Mouse (Mus musculus) kidney, postnatal 0 days (tissue): ENCODE measurements around the gene Hmgn2. TPM values are rescaled to one million over a fixed set of nuclear protein-coding genes. Genes with fewer than 3 reads are reported as not detected.
A peak's percentile ranks its signal among the peaks of the same experiment; 100 is the strongest.

Experiments used
- ATAC-seq: fragments of 200-750 bp; cut with Nextera tagmentation; replicated peaks from 2 replicates; pipeline ENCODE4 v1.8.0; 2017; ENCODE audit warnings: low read depth, moderate number of reproducible peaks, moderate TSS enrichment, moderate library complexity; ENCODE audit not compliant: low FRiP score
- DNase-seq: peaks from one replicate; pipeline ENCODE4 v3.0.0-alpha.2; 2016; ENCODE audit warnings: low spot score
- H3K27ac ChIP-seq: fragments of 300-500 bp; sonication (generic); 2 replicates; pipeline ENCODE4 v1.5.1; 2014; ENCODE audit warnings: mild to moderate bottlenecking
- H3K27me3 ChIP-seq: fragments of 300-500 bp; sonication (generic); 2 replicates; pipeline ENCODE4 v1.6.1; 2014; ENCODE audit warnings: low read length, mixed read lengths; ENCODE audit not compliant: insufficient read depth
- H3K36me3 ChIP-seq: fragments of 300-500 bp; sonication (generic); 2 replicates; pipeline ENCODE4 v1.6.1; 2014; ENCODE audit warnings: low read length, mixed read lengths; ENCODE audit not compliant: insufficient read depth
- H3K4me1 ChIP-seq: fragments of 300-500 bp; sonication (generic); replicated peaks from 2 replicates; pipeline ENCODE4 v1.6.1; 2014; ENCODE audit warnings: antibody characterized with exemption, low read length, mixed read lengths; ENCODE audit not compliant: insufficient read depth
- H3K4me2 ChIP-seq: fragments of 300-500 bp; sonication (generic); 2 replicates; pipeline ENCODE4 v1.6.1; 2014; ENCODE audit warnings: mild to moderate bottlenecking, low read length, moderate library complexity, mixed read lengths
- H3K4me3 ChIP-seq: fragments of 300-500 bp; sonication (generic); replicated peaks from 2 replicates; pipeline ENCODE4 v1.5.1; 2014; ENCODE audit warnings: low read depth, low read length
- H3K9ac ChIP-seq: fragments of 300-500 bp; sonication (generic); 2 replicates; pipeline ENCODE4 v1.6.1; 2014; ENCODE audit warnings: low read depth, low read length
- H3K9me3 ChIP-seq: fragments of 300-500 bp; sonication (generic); replicated peaks from 2 replicates; pipeline ENCODE4 v1.6.1; 2016; ENCODE audit warnings: low read length, inconsistent platforms, mixed read lengths
- CTCF ChIP-seq: IDR thresholded peaks from 2 replicates; pipeline ENCODE4 v1.5.1; 2016; ENCODE audit warnings: antibody characterized with exemption, low read depth, mild to moderate bottlenecking, moderate library complexity
- WGBS: fragments of 180-500 bp; shearing (Covaris S2); extraction: QIAGEN DNeasy Blood & Tissue Kit; methylation state at CpG from one replicate; pipeline ENCODE4 v1.1.7; 2014; 5-methylcytosine and 5-hydroxymethylcytosine counted together
- polyA plus RNA-seq: library from polyadenylated mRNA; unstranded; fragments of >200 nt; fragmentation: Nextera tagmentation; extraction: Ambion mirVana; gene quantifications from 2 replicates; pipeline ENCODE4 v1.2.1, GENCODE M21; 2015

The Hmgn2 gene
- 1,962 and 2,114 TPM in 2 replicates for polyA plus RNA-seq

DNA sequence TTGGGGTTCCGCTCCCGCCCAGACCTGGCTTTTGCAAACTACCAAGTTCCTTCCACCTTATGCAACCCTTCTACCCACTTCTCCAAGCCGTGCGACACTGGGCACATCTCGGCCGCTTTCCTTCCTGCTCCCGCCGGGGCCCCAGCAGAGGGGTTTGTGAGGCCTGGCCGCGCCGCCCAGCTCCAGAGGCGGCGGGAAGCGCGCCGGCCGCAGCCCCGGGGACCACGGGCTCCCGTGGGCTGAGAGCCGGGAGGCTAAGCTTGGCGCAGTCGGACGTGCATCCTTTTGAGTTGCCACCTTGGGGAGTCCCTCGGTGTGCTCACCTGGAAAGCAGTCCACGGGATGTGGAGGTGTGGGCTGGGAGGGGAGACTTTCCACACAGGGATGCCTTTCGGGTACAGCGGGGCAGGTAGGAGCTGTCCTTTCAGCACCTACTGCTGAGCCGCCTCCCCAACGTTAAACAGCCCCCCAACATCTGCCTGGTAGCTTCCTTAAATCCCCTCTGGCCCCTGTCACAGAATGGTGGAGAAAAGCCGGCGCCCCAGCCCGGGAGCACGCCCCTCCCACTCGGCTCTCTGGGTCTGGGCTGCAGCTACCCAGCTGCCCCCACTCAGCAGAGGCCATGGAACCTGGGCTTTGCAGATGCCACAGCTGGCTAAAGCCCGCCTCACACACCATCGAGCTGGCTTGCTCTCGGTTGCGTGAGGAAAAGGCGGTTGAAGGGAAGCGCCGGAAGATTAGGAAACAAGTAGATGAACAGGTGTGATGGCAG, at the start of gene Hmgn2:
TSS of gene Hmgn2 (minus strand) at position 501 of the 772 bp plus-strand sequence.
- under 1% methylated on average over 38 of the region's 42 CpGs for WGBS
- DNase-seq, result peak; percentile 52
- Histone ChIP-seq H3K4me1 (peaks cover 8% of the 10 kb centered on the region; the same call in 1 of the 2 replicates), H3K4me2 (peak within 1 kb of the TSS; percentile 98), H3K27me3 (no peaks in the 10 kb centered on the region), H3K27ac (peak within 1 kb of the TSS; percentile 100), H3K4me3 (peak within 1 kb of the TSS; percentile 85), H3K9me3 (no peaks in the 10 kb centered on the region), H3K36me3 (peaks cover 21% of the 10 kb centered on the region; the same call in 1 of the 2 replicates), H3K9ac (peak within 1 kb of the TSS; percentile 96)
- ATAC-seq, result peak; percentile 70
- TF ChIP-seq CTCF, result no peak

DNA sequence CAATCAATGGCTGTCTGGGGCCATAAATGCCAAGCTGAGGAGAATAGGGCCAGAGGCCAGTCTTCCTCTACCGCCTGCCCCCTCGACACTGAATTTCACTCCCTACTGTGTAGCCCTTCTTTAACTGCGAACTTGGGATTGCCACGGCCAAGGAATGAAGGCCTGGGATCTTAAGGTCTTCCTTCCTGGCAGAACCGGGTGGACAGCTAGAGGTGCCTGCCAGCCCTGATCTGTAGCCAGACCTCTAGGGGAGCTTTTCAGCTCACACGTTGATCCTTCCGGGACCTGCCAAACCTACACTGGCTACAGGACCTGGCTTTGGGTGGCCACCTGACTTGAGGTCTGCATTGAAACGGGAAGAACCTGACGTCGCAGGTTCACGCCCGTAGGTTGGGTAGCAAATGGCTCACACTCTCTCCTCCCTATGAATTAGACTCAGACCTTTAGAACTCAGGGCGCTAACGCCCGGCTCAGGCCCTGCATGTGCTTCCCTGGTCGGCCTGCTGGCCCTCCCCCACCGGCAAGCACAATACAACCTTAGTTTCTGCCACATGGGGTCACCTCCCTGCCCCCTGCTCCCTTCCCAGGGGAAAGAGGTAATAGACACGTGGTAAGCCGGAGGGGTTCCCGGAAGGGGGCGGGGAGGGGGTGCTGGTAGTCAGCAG, 48.9 kb upstream of the Hmgn2 start:
- Histone ChIP-seq H3K27ac (no peak overlapping the region), H3K4me2 (peak overlapping the region; percentile 28; the same call in 1 of the 2 replicates), H3K4me1 (no peaks in the 10 kb centered on the region), H3K27me3 (peaks cover 19% of the 10 kb centered on the region), H3K36me3 (no peaks in the 10 kb centered on the region), H3K4me3 (no peak overlapping the region), H3K9me3 (no peaks in the 10 kb centered on the region), H3K9ac (no peak overlapping the region)
- WGBS, result 5% methylated on average over 21 of the region's 21 CpGs
- ATAC-seq (no peak), DNase-seq (no peak)
- no peak for TF ChIP-seq CTCF

DNA sequence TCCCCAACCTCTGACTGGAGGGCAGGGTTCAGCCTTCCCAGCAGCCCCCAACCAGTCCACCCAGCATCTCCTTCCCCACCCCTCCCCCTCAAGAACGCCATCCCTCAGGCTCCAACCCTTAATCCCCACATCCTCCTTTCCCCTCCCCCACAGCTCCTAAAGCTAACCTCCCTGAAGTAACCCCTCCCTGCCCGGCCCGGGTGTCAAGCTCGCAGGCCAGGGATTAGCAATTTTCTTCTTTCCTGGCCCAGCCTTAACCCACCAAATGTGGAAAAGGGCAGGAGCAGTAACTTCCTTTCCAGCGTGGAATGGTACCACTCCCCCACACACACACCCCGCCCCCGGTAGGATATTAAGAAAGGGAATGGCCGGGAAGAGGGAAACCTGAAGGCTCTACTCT, 48.3 kb upstream of the Hmgn2 start:
- ATAC-seq (no peak), DNase-seq (no peak)
- 2% methylated on average over 8 of the region's 8 CpGs for WGBS
- H3K4me2 ChIP-seq, result no peak overlapping the region
- H3K9me3 ChIP-seq, result no peaks in the 10 kb centered on the region
- peaks cover 19% of the 10 kb centered on the region for H3K27me3 ChIP-seq
- H3K27ac ChIP-seq, result no peak overlapping the region
- no peak for TF ChIP-seq CTCF
- no peaks in the 10 kb centered on the region for H3K36me3 ChIP-seq
- no peak overlapping the region for H3K9ac ChIP-seq
- H3K4me3 ChIP-seq, result no peak overlapping the region
- H3K4me1 ChIP-seq, result 0 out of 2 replicates have a peak, but pooled peaks cover 2% of the 10 kb centered on the region

DNA sequence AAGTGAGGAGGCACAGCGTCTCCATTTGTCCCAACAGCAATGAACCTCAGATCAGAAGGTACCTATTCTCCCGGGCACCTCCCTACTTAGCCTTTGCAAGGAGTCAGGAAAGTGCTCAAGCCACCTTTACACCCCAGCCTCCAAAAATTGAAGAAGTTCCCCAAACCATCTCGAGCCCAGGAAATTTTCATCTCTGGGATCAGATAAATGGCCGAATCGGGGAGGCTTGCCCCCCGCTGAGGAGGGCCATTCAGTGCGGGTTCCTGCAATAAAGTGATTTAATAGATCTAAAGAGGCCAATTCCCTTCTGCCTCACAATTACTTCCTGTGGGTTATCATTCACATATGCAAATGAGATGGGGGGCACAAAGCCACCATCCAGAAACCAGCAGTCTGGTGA, 47.8 kb upstream of the Hmgn2 start:
- Histone ChIP-seq H3K27me3 (peaks cover 19% of the 10 kb centered on the region), H3K9me3 (no peaks in the 10 kb centered on the region), H3K4me2 (no peak overlapping the region), H3K36me3 (no peaks in the 10 kb centered on the region), H3K27ac (no peak overlapping the region), H3K4me3 (no peak overlapping the region), H3K9ac (no peak overlapping the region), H3K4me1 (0 out of 2 replicates have a peak, but pooled peaks cover 5% of the 10 kb centered on the region)
- DNase-seq (no peak), ATAC-seq (no peak)
- 21% methylated on average over 7 of the region's 7 CpGs for WGBS
- TF ChIP-seq CTCF, result no peak

DNA sequence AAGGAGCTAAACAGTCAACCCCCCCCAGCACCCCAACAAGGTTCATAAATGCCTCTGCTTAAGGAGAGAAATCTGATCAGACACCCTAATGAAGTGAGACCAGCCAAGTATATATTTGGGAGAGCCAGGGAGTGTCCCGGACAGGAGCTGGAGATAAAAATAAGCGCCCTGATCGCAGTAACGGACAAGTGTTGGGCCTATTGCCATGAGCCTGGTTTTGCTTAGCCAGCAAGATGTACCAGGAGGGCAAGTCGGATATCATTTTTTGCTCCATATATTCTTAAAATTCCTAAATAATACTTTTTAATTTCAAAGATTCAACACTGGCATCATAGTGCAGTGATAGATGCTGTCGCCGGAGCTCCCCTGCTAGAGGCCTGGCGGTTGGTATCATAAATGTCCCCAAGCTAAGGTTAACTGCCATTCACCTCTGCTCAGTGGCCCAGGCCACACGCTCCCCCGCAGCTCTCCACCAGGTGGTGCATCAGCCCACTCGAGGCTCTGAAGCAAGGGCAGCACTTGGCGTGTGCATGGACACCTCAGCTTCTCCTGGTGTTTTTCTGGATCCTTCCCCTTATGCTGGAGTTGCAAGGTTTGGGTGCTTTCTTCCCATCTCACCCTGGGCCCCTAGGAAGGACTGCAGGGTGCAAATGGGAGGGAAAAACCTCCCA, 44.5 kb upstream of the Hmgn2 start:
- H3K36me3 ChIP-seq, result no peaks in the 10 kb centered on the region
- no peak overlapping the region for H3K27ac ChIP-seq
- H3K27me3 ChIP-seq, result peaks cover 9% of the 10 kb centered on the region; the same call in 1 of the 2 replicates
- H3K9ac ChIP-seq, result no peak overlapping the region
- H3K4me1 ChIP-seq, result 0 out of 2 replicates have a peak, but pooled peaks cover 5% of the 10 kb centered on the region
- WGBS, result 37% methylated on average over 12 of the region's 12 CpGs
- DNase-seq (peak; percentile 25), ATAC-seq (no peak)
- no peaks in the 10 kb centered on the region for H3K9me3 ChIP-seq
- TF ChIP-seq CTCF, result peak; percentile 62
- no peak overlapping the region for H3K4me3 ChIP-seq
- H3K4me2 ChIP-seq, result no peak overlapping the region
